Mouse (Mus musculus): ENCODE results near the gene Sept1.

Gene Sept1

DNA sequence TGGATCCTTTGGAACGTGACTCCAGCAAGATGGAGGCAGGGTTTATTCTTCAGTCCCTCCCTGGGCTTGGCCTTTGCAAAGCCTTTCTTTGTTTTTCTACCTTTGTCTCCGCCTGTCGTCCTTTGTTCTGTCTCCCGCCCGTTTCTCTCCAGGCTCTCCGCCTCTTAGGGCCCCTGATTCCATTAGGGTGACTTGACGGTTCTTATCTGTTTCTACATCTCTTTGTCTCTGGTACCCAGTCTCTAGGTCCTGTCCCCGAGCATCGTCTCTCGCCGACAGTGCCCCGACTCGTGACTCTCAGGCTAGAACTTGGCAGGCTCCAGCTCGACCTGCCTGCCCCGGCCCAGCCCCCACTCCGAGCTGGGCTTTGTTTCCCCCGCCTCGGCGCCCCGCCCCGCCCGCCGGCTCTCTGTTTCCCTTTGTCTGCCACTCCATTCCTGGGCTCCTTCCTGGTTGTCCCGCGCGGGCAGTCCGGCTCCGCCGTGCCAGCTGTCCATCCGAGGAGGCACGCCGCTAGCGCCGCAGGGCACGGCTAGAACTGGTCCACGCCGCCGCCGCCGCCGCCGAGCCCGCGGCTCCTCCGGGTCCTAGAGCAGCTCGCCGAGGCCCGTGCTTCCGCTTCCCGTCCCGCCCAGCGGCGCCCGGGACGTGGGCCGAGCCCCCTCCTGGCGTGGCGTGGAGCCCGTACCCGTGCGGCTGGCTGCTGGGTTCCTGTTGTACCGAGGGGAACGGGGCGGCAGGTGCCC is at the start of gene Sept1, which contains the start of gene Zfp553:
TSS of gene Sept1 (minus strand) at position 509 of the 746 bp plus-strand sequence.
TSS of gene Zfp553 (plus strand) at position 440 of the 746 bp plus-strand sequence.
- POLR2A ChIA-PET = interaction anchor here (0.6 to 14.7 kb wide), 54 partner anchors 8 to 735 kb away, joined by 3 to 274 read pairs (median 5); partner anchors contain the start of genes Zfp771 (in 3 of the 4), Cd2bp2 (in 2 of the 4), Sephs2 (in 2 of the 4) and Dctpp1 (in 1 of the 4)
- CTCF ChIA-PET = interaction anchor here in 3 of 4 experiments (0.6 to 1.5 kb wide), 9 partner anchors 10 to 453 kb away, joined by 3 to 5 read pairs (median 3); partner anchors contain the start of genes Dctpp1 (in 1 of the 3) and Zfp771 (in 1 of the 3)

GRCm38 (mm10) chr7:127282190-127282589 is 49.3 kb upstream of the Sept1 start:
- POLR2A ChIA-PET = no interaction called here

DNA sequence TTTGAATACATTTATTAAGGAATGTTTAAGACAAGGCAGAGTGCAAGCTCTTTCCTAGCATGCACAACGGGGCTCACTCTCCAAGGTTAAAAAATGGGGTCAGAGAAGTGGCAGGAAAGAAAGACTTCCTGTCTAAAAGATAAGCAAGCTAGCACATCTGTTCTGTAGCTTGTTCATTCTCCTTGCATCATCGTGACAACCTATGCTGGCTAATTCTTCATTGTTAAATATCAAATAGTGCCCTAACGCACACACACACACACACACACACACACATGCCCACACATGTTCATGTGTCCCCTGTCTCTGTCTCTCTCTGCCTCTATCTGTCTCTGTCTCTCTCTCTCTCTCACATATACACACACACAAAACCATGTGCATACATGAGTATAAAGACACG is 48.2 kb upstream of the Sept1 start:
- ChIA-PET POLR2A (interaction anchor here in 3 of 4 experiments (0.5 to 2.3 kb wide), 5 partner anchors 8 to 254 kb away, joined by 3 to 7 read pairs (median 3); partner anchors contain the start of gene Dctpp1 (in 1 of the 3)), CTCF (interaction anchor here in 2 of 4 experiments (0.6 to 0.8 kb wide), 2 partner anchors 11 to 21 kb away, joined by 3 to 4 read pairs; partner anchors contain the start of gene Dctpp1 (in 1 of the 2))

More at GRCm38 (mm10) chr7:127282190-127282589, 49.3 kb upstream of the Sept1 start:
- CTCF ChIA-PET = interaction anchor here in 3 of 4 experiments (0.6 to 1.0 kb wide), 5 partner anchors 22 to 667 kb away, joined by 3 to 5 read pairs (median 4); partner anchors contain the start of gene Dctpp1 (in 1 of the 3)

- ChIA-PET CTCF (interaction anchor here in 3 of 4 experiments (0.6 to 2.5 kb wide), 5 partner anchors 20 to 549 kb away, joined by 3 to 10 read pairs (median 3); partner anchors contain the start of genes Dctpp1 (in 1 of the 3) and Zfp771 (in 1 of the 3)), POLR2A (interaction anchor here in 2 of 4 experiments (0.8 to 2.3 kb wide), 4 partner anchors 20 to 30 kb away, joined by 3 to 7 read pairs (median 4); partner anchors contain the start of gene Dctpp1 (in 1 of the 2))
Measured at GRCm38 (mm10) chr7:127280092-127280491, 47.2 kb upstream of the Sept1 start.

- CTCF ChIA-PET = interaction anchor here (0.5 to 2.5 kb wide), 9 partner anchors 8 to 547 kb away, joined by 3 to 15 read pairs (median 4); partner anchors contain the start of gene Dctpp1 (in 2 of the 4)
- POLR2A ChIA-PET = interaction anchor here in 3 of 4 experiments (0.5 to 1.7 kb wide), 17 partner anchors 10 to 475 kb away, joined by 3 to 7 read pairs (median 3); partner anchors contain the start of genes Sept1 (in 2 of the 3), Zfp553 (in 2 of the 3), Dctpp1 (in 1 of the 3) and Zfp771 (in 1 of the 3)
Measured at GRCm38 (mm10) chr7:127278311-127278710, 45.4 kb upstream of the Sept1 start.

GRCm38 (mm10) chr7:127276519-127276961 is 43.6 kb upstream of the Sept1 start:
- ChIA-PET CTCF (no interaction called here), POLR2A (interaction anchor here in 2 of 4 experiments (0.8 to 1.4 kb wide), 4 partner anchors 10 to 23 kb away, joined by 3 to 6 read pairs (median 4); no protein-coding TSS in a partner anchor)

- CTCF ChIA-PET = interaction anchor here in 2 of 4 experiments (0.9 to 1.2 kb wide), 2 partner anchors 12 to 14 kb away, joined by 3 read pairs; partner anchors contain the start of gene Dctpp1 (in 1 of the 2)
- POLR2A ChIA-PET = interaction anchor here in 3 of 4 experiments (0.5 to 3.8 kb wide), 48 partner anchors 8 to 693 kb away, joined by 3 to 35 read pairs (median 4); partner anchors contain the start of genes Dctpp1 (in 3 of the 3), Itgal (in 2 of the 3), Sept1 (in 2 of the 3) and Zfp553 (in 2 of the 3)
Measured at GRCm38 (mm10) chr7:127273925-127274789, 41.2 kb upstream of the Sept1 start, which contains the start of gene Sephs2. TSS of gene Sephs2 (minus strand) at chr7:127274055.

DNA sequence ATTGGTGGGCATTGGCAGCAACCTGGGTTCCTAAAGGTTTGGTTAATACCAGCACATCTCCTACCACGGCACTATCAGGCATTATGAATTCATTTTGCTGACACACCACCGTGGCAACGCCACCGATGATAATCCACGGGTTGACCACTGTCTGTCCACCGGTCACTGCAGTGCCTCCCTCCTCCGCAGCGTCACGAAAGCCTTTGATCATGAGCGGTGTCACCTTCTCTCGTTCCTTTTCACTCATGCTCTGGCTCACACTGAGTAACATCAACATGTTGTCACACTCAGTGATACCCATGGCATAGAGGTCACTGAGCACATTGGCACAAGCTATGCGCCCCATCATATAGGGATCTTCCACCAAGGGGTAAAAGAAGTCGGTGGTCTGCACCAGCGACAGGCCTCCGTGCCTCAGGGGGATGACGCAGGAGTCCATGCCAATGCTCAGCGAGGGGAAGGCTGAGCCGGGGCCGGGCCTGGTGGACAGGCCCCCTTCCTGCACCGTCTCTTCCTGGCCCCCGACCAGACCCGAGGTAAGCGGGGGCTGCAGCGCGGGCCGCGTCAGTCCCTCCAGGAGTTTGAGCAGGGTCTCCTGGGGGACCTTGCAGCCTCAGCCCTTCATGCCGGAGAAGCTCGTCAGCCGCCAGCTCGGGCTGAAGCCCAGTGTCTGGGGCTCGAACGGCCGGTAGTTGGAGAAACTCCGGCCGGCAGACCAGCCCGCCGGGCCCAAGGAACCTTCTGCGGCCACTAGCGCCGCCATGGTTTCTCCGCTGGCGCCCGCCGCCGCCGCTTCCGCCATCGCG is 40.4 kb upstream of the Sept1 start:
- CTCF ChIA-PET = interaction anchor here in 2 of 4 experiments (0.9 to 1.2 kb wide), 3 partner anchors 11 to 13 kb away, joined by 3 read pairs; partner anchors contain the start of gene Dctpp1 (in 1 of the 2)

DNA sequence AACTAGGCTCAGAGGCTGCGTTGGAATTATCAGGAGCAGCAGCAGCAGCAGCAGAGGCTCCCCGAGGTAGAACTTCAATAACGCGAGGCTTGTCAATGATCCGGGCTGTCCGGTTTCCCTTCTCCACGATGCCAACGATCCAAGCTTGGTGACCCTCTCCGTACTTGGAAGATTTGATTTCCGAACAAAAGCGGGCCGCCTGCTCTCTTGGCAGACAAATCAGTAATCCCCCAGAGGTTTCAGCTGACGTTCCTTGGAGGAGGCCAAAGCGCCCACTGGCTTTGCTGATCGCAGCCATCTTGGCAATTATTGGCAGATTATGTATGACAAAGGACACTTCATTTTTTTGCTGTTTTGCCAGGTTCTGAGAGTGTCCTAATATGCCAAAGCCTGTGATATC is 39.6 kb upstream of the Sept1 start:
- ChIA-PET POLR2A (interaction anchor here (0.6 to 3.8 kb wide), 29 partner anchors 8 to 473 kb away, joined by 3 to 35 read pairs (median 4); partner anchors contain the start of genes Dctpp1 (in 3 of the 4), Zfp771 (in 3 of the 4), Sept1 (in 2 of the 4) and Zfp553 (in 2 of the 4)), CTCF (interaction anchor here in 2 of 4 experiments (0.7 to 1.0 kb wide), 2 partner anchors 12 to 39 kb away, joined by 3 read pairs; partner anchors contain the start of gene Dctpp1 (in 1 of the 2))

More for the DNA sequence above, 40.4 kb upstream of the Sept1 start:
- POLR2A ChIA-PET = interaction anchor here in 3 of 4 experiments (0.5 to 3.8 kb wide), 53 partner anchors 7 to 763 kb away, joined by 3 to 35 read pairs (median 4); partner anchors contain the start of genes Dctpp1 (in 3 of the 3), Zfp771 (in 3 of the 3), Itgal (in 2 of the 3) and Sept1 (in 2 of the 3)

- POLR2A ChIA-PET = interaction anchor here in 3 of 4 experiments (1.0 to 3.8 kb wide), 7 partner anchors 9 to 38 kb away, joined by 3 to 35 read pairs (median 8); partner anchors contain the start of genes Dctpp1 (in 3 of the 3) and Zfp771 (in 1 of the 3)
- CTCF ChIA-PET = interaction anchor here in 1 of 4 experiments (0.6 kb wide), 1 partner anchor 13 kb away, joined by 4 read pairs; no protein-coding TSS in a partner anchor
Measured at GRCm38 (mm10) chr7:127271093-127271492, 38.2 kb upstream of the Sept1 start.

DNA sequence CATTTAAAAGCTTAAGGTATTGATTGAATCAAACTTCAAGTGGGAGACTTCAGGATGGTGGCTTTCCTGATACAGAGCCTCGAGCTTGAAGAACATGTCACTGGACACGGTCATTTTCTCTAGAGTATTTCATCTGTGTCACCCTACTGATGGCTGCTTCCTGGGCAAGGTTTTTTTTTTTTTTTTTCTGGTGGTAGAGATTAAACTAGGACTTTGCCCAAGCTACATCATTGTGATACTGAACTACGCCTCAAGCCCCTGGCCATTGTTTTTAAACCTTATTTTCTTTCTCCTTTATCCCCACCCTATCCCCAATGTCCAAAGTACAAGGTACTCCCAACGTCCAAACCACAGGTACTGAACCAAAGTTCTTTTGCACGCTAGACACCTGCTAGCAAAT is 37.7 kb upstream of the Sept1 start:
- CTCF ChIA-PET = interaction anchor here in 1 of 4 experiments (0.6 kb wide), 2 partner anchors 10 to 13 kb away, joined by 4 read pairs; no protein-coding TSS in a partner anchor
- POLR2A ChIA-PET = interaction anchor here (0.6 to 2.3 kb wide), 12 partner anchors 9 to 696 kb away, joined by 3 to 10 read pairs (median 4); partner anchors contain the start of genes Dctpp1 (in 3 of the 4) and Zfp771 (in 1 of the 4)

DNA sequence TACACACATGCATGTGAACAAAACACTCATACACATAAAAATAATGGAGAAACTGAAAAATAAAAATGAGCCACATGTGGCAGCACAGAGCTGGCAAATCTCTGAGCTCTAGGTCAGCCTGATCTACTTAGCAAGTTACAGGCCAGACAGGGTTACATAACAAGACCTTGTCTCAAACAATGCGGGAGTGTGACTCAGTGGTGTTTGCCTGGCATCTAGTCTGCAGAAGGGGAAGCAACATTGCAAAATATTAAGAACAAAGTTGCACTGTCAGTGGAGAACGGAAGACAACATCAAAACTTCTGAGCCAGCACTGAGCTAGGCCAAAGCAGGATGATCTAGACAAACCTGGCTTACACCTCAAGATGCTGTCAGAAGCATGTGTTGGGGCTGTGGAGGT is 37.3 kb upstream of the Sept1 start:
- POLR2A ChIA-PET = interaction anchor here (0.6 to 2.3 kb wide), 12 partner anchors 8 to 696 kb away, joined by 3 to 10 read pairs (median 4); partner anchors contain the start of genes Dctpp1 (in 2 of the 4) and Zfp771 (in 1 of the 4)
- CTCF ChIA-PET = interaction anchor here in 2 of 4 experiments (0.6 to 0.7 kb wide), 2 partner anchors 8 to 10 kb away, joined by 3 to 4 read pairs; no protein-coding TSS in a partner anchor

- POLR2A ChIA-PET = interaction anchor here in 2 of 4 experiments (0.5 to 2.0 kb wide), 3 partner anchors 10 to 102 kb away, joined by 3 to 9 read pairs (median 3); no protein-coding TSS in a partner anchor
- CTCF ChIA-PET = no interaction called here
Measured at GRCm38 (mm10) chr7:127263526-127263925, 30.6 kb upstream of the Sept1 start.

DNA sequence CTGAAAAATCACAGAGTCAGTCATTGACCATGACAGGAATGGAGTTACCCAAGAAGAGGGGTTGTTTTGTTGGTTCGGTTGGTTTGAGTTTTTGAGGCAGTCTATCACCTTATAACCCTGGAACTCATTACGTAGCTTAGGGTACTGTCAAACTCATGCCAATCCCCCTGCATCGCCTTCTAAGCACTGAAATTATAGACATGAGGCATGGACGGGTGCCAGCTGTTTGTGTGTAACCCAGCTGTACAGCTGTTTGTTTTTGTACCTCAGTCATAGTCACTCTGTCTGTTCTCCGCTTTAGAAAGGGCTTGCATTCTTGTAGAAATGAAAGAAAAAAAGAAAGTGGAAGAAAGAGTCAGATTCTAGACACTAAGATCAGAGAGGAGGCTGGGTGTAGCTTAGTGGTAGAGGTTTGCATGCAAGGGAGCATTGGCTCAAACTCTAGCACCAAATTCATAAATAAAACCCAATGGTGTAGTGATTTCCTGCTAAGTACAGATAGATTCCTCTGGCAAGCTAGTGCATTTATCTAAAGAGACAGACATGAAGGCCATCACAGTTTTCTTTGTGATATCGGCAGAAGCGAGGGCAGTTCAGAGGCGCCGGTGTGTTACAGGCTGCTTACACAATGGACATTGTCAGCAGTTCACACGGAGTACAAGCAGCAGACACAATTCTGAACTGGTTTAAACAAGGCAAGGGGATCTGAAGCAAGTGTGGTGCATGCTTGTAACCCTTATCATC is 29.5 kb upstream of the Sept1 start:
- ChIA-PET CTCF (interaction anchor here in 3 of 4 experiments (0.6 to 1.0 kb wide), 3 partner anchors 11 to 395 kb away, joined by 3 read pairs; partner anchors contain the start of gene Sephs2 (in 1 of the 3)), POLR2A (interaction anchor here in 3 of 4 experiments (0.8 to 2.0 kb wide), 9 partner anchors 8 to 25 kb away, joined by 3 to 9 read pairs (median 4); partner anchors contain the start of genes Sephs2 (in 2 of the 3) and Zfp771 (in 1 of the 3))

Data from embryonic stem cell, embryonic (primary cell).